Mouse (Mus musculus) B cell, adult 2 months (primary cell): ENCODE measurements around the gene Kif26b.

Experiments used
- DNase-seq, 2 experiments: peaks; one replicate each; pipeline ENCODE4 v3.0.0; 2022

Kif26b gene

GRCm38 (mm10) chr1:178936976-178937375 lies 408.1 kb downstream of the Kif26b start:
- DNase-seq, result no peak

- DNase-seq, result no peak
Measured at GRCm38 (mm10) chr1:178940353-178940752, 411.4 kb downstream of the Kif26b start.

GRCm38 (mm10) chr1:178942251-178942963 lies 413.5 kb downstream of the Kif26b start:
- DNase-seq, result no peak

- no peak for DNase-seq
Measured at GRCm38 (mm10) chr1:178952910-178953309, 424.0 kb downstream of the Kif26b start.

- no peak for DNase-seq
Measured at GRCm38 (mm10) chr1:178958641-178959040, 429.7 kb downstream of the Kif26b start.

GRCm38 (mm10) chr1:178960015-178960559 lies 431.2 kb downstream of the Kif26b start:
- DNase-seq, result peak; percentile 39

GRCm38 (mm10) chr1:178961661-178962060 lies 432.7 kb downstream of the Kif26b start:
- DNase-seq, result no peak

GRCm38 (mm10) chr1:178972055-178972454 lies 443.1 kb downstream of the Kif26b start:
- DNase-seq, result no peak

GRCm38 (mm10) chr1:178978617-178979245 lies 449.8 kb downstream of the Kif26b start:
- DNase-seq, result no peak

- no peak for DNase-seq
Measured at GRCm38 (mm10) chr1:178980185-178980584, 451.3 kb downstream of the Kif26b start.

- no peak for DNase-seq
Measured at GRCm38 (mm10) chr1:178981641-178982040, 452.7 kb downstream of the Kif26b start.

GRCm38 (mm10) chr1:178988176-178988575 lies 459.3 kb downstream of the Kif26b start:
- DNase-seq, result no peak
